Comparison of ENCODE assay signal across 8 mouse cellular contexts in genomic region chr1:153480386-153481024, GRCm38 (mm10). TPM values are rescaled to one million over a fixed set of nuclear protein-coding genes. Genes with fewer than 3 reads are reported as not detected.
DNase-seq lines count a peak whose midpoint lies in the region; ATAC-seq and TF ChIP-seq lines count a peak whose summit lies in the region.

No protein-coding gene starts in this region.

- no peak overlapping the region for H3K9ac ChIP-seq in liver, embryonic 12.5 days

- H3K27ac ChIP-seq in bone marrow, adult 2 months (ENCODE audit: control insufficient read depth, insufficient read depth, low read depth, low read length, poor library complexity) = no peak overlapping the region
- no peak overlapping the region for H3K27ac ChIP-seq in liver, embryonic 12.5 days

- no peaks in the 10 kb centered on the region for H3K27me3 ChIP-seq in liver, embryonic 12.5 days (replicated peaks)

- peak; percentile 71 for DNase-seq in urinary bladder, postnatal 14 days (ENCODE audit: low spot score)
- DNase-seq in urinary bladder, adult 2 months (ENCODE audit: low spot score) = no peak
- DNase-seq in induced T-regulatory cell, adult 2 months (ENCODE audit: low read depth) = peak; percentile 90
- peak; percentile 87 for DNase-seq in naive thymus-derived CD4-positive, alpha-beta T cell, adult 2 months (ENCODE audit: low read depth)
- peak; percentile 78 for DNase-seq in thymus, postnatal 0 days (ENCODE audit: low spot score)

- H3K4me2 ChIP-seq in liver, embryonic 12.5 days = no peak overlapping the region

- peak; percentile 73 for TF ChIP-seq CTCF in bone marrow, adult 2 months (IDR thresholded peaks at IDR 0.05; ENCODE audit: control insufficient read depth, insufficient read depth, low read length)

- peak; percentile 86 for ATAC-seq in erythroid progenitor cell, adult 5-6 weeks (replicated peaks; ENCODE audit: low FRiP score, poor library complexity, severe bottlenecking)
- ATAC-seq in liver, embryonic 12.5 days = peak; percentile 22; the same call in 1 of the 2 replicates

- no peaks in the 10 kb centered on the region for H3K9me3 ChIP-seq in liver, embryonic 12.5 days (replicated peaks)

- H3K36me3 ChIP-seq in liver, embryonic 12.5 days = peaks cover 93% of the 10 kb centered on the region

- 29% methylated on average over 1 of the region's 1 CpGs for WGBS in bone marrow, adult 2 months
- 30% methylated on average over 1 of the region's 1 CpGs for WGBS in liver, embryonic 12.5 days (ENCODE audit: insufficient replicate concordance)

- no peaks in the 10 kb centered on the region for H3K4me1 ChIP-seq in bone marrow, adult 2 months (ENCODE audit: control insufficient read depth, insufficient read depth, low read length)
- H3K4me1 ChIP-seq in liver, embryonic 12.5 days = peaks cover 15% of the 10 kb centered on the region

- H3K4me3 ChIP-seq in bone marrow, adult 2 months (replicated peaks; ENCODE audit: control insufficient read depth, low read depth, low read length) = no peak overlapping the region
- no peak overlapping the region for H3K4me3 ChIP-seq in liver, embryonic 12.5 days

- no peak for TF ChIP-seq POLR2A in bone marrow, adult 2 months (IDR thresholded peaks at IDR 0.05; ENCODE audit: borderline replicate concordance, control insufficient read depth, low read depth, low read length)

RNA-seq across cellular contexts. Expression of gene Dhx9, which starts 7.0 kb away (rescaled TPM):
- 46.6 and 51.1 TPM in 2 replicates for polyA plus RNA-seq in urinary bladder, adult 2 months (2012; rRNA removed)
- polyA plus RNA-seq in bone marrow, adult 2 months (2011; ENCODE audit: insufficient read depth, insufficient read length, low replicate concordance, missing spikeins) = 62.9 and 88.7 TPM in 2 replicates
- total RNA-seq in erythroid progenitor cell, adult 5-6 weeks (2015; ENCODE audit: low replicate concordance) = 101 and 128 TPM in 2 replicates
- total RNA-seq in erythroid progenitor cell, adult 5-6 weeks (2017; ENCODE audit: low replicate concordance) = 83.7 and 154 TPM in 2 replicates
- polyA plus RNA-seq in liver, embryonic 12.5 days (2016; fragmentation: Nextera tagmentation; extraction: Ambion mirVana) = 20.5 and 21.4 TPM in 2 replicates
- polyA plus RNA-seq in thymus, postnatal 0 days (2015; fragmentation: Nextera tagmentation; extraction: Ambion mirVana) = 33.4 and 41.3 TPM in 2 replicates

RNA-seq across cellular contexts. Expression of gene Shcbp1l, which starts 55.5 kb away (rescaled TPM):
- 0.34 and 0.37 TPM in 2 replicates for polyA plus RNA-seq in urinary bladder, adult 2 months (2012; rRNA removed)
- polyA plus RNA-seq in bone marrow, adult 2 months (2011; ENCODE audit: insufficient read depth, insufficient read length, low replicate concordance, missing spikeins) = 0.74 and 1.1 TPM in 2 replicates
- total RNA-seq in erythroid progenitor cell, adult 5-6 weeks (2015; ENCODE audit: low replicate concordance) = not detected in 2 replicates
- not detected in 2 replicates for total RNA-seq in erythroid progenitor cell, adult 5-6 weeks (2017; ENCODE audit: low replicate concordance)
- 0.18 and 0.24 TPM in 2 replicates for polyA plus RNA-seq in liver, embryonic 12.5 days (2016; fragmentation: Nextera tagmentation; extraction: Ambion mirVana)
- 0.61 and 0.64 TPM in 2 replicates for polyA plus RNA-seq in thymus, postnatal 0 days (2015; fragmentation: Nextera tagmentation; extraction: Ambion mirVana)
